Mouse (Mus musculus) limb, embryonic 15.5 days (tissue): ENCODE data around the gene Cxcl12. TPM values are rescaled to one million over a fixed set of nuclear protein-coding genes. Genes with fewer than 3 reads are reported as not detected.

Experiments
- ATAC-seq: fragments of 200-750 bp; cut with Nextera tagmentation; 2 replicates; pipeline ENCODE4 v1.8.0; 2017; ENCODE audit warnings: low read depth, moderate TSS enrichment; ENCODE audit not compliant: insufficient number of reproducible peaks, low FRiP score, low TSS enrichment
- H3K27ac ChIP-seq: fragments of 300-500 bp; sonication (generic); 2 replicates; pipeline ENCODE4 v1.5.1; 2015; ENCODE audit warnings: moderate library complexity, mild to moderate bottlenecking, inconsistent platforms
- H3K27me3 ChIP-seq: fragments of 300-500 bp; sonication (generic); 2 replicates; pipeline ENCODE4 v1.6.1; 2015; ENCODE audit warnings: inconsistent platforms
- H3K36me3 ChIP-seq: fragments of 300-500 bp; sonication (generic); 2 replicates; pipeline ENCODE4 v1.6.1; 2015; ENCODE audit warnings: inconsistent platforms
- H3K4me1 ChIP-seq: fragments of 300-500 bp; sonication (generic); 2 replicates; pipeline ENCODE4 v1.6.1; 2015; ENCODE audit warnings: inconsistent platforms
- H3K4me2 ChIP-seq: fragments of 300-500 bp; sonication (generic); 2 replicates; pipeline ENCODE4 v1.6.1; 2015; ENCODE audit warnings: mild to moderate bottlenecking, inconsistent platforms
- H3K4me3 ChIP-seq: fragments of 300-500 bp; sonication (generic); 2 replicates; pipeline ENCODE4 v1.5.1; 2015; ENCODE audit warnings: mild to moderate bottlenecking, inconsistent platforms
- H3K9ac ChIP-seq: fragments of 300-500 bp; sonication (generic); 2 replicates; pipeline ENCODE4 v1.6.1; 2015; ENCODE audit warnings: inconsistent platforms
- H3K9me3 ChIP-seq: fragments of 300-500 bp; sonication (generic); 2 replicates; pipeline ENCODE4 v1.6.1; 2016; ENCODE audit warnings: inconsistent platforms
- WGBS: fragments of 180-500 bp; shearing (Covaris S2); methylation state at CpG from one replicate; pipeline ENCODE4 v1.1.7; 2015; 5-methylcytosine and 5-hydroxymethylcytosine counted together
- polyA plus RNA-seq: library from polyadenylated mRNA; unstranded; fragments of >200 nt; fragmentation: Nextera tagmentation; extraction: Ambion mirVana; gene quantifications from 2 replicates; pipeline ENCODE4 v1.2.1, GENCODE M21; 2015

The Cxcl12 gene
- polyA plus RNA-seq, 1 experiment from 2014 or later, result 170 TPM

GRCm38 (mm10) chr6:117180303-117180702 lies 12.0 kb downstream of the Cxcl12 start:
- Histone ChIP-seq H3K9me3 (no peaks in the 10 kb centered on the region), H3K9ac (no peak overlapping the region), H3K4me2 (no peak overlapping the region), H3K27ac (no peak overlapping the region), H3K27me3 (no peaks in the 10 kb centered on the region), H3K36me3 (peaks cover 28% of the 10 kb centered on the region), H3K4me3 (no peak overlapping the region), H3K4me1 (no peaks in the 10 kb centered on the region)
- 54% methylated on average over 6 of the region's 6 CpGs for WGBS
- ATAC-seq, result no peak

GRCm38 (mm10) chr6:117185381-117185780 lies 17.0 kb downstream of the Cxcl12 start:
- Histone ChIP-seq H3K36me3 (no peaks in the 10 kb centered on the region), H3K27ac (no peak overlapping the region), H3K4me2 (no peak overlapping the region), H3K27me3 (no peaks in the 10 kb centered on the region), H3K9me3 (no peaks in the 10 kb centered on the region), H3K9ac (no peak overlapping the region), H3K4me3 (no peak overlapping the region), H3K4me1 (no peaks in the 10 kb centered on the region)
- 69% methylated on average over 4 of the region's 4 CpGs for WGBS
- no peak for ATAC-seq

GRCm38 (mm10) chr6:117190453-117190852 lies 22.1 kb downstream of the Cxcl12 start:
- Histone ChIP-seq H3K27me3 (no peaks in the 10 kb centered on the region), H3K36me3 (no peaks in the 10 kb centered on the region), H3K9ac (no peak overlapping the region), H3K4me2 (no peak overlapping the region), H3K4me1 (no peaks in the 10 kb centered on the region), H3K9me3 (no peaks in the 10 kb centered on the region), H3K27ac (no peak overlapping the region), H3K4me3 (no peak overlapping the region)
- 87% methylated on average over 3 of the region's 3 CpGs for WGBS
- no peak for ATAC-seq

DNA sequence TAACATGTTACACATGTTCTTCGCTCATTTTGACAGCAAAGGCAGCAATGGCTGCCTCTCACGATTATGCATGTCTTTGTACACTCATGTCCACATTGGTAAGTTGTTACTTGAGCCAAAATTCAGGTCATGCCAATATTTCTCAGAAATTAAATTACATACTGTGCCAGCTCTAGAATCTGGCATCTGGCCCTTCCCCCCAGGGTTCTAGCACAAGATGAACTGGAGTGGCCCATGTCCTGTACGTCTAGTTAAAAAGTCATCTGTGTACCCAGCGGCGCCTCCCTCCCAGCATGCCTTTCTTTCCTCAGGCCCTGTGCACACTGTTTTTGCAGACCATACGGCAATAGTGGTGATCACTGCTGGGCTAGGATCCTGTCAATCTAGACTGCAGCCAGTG lies 23.4 kb downstream of the Cxcl12 start:
- Histone ChIP-seq H3K36me3 (no peaks in the 10 kb centered on the region), H3K4me3 (no peak overlapping the region), H3K27ac (no peak overlapping the region), H3K9me3 (no peaks in the 10 kb centered on the region), H3K4me2 (no peak overlapping the region), H3K9ac (no peak overlapping the region), H3K27me3 (no peaks in the 10 kb centered on the region), H3K4me1 (no peaks in the 10 kb centered on the region)
- WGBS, result 80% methylated on average over 6 of the region's 6 CpGs
- no peak for ATAC-seq

DNA sequence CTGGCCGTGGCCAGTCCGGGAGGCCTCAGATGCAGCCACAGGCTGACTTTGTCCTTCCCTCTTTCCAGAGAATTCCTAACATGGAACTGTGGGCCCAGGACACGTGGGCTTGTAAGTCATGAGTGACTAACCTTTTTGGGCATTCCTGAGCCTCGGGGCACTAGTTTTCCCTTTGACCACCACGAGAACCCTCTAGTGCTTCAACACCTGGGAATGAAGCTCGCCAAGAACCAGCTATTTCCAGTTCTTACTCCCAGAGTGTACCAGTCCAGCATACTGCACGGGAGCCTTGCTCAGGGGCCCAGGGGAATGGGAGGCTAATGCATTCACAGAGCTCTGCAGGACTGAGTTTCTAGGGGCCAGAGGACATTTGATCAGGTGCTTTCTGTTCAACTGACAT lies 24.3 kb downstream of the Cxcl12 start:
- no peak overlapping the region for H3K27ac ChIP-seq
- WGBS, result 77% methylated on average over 7 of the region's 7 CpGs
- H3K4me1 ChIP-seq, result no peaks in the 10 kb centered on the region
- H3K27me3 ChIP-seq, result no peaks in the 10 kb centered on the region
- no peaks in the 10 kb centered on the region for H3K9me3 ChIP-seq
- H3K4me3 ChIP-seq, result no peak overlapping the region
- H3K9ac ChIP-seq, result no peak overlapping the region
- H3K4me2 ChIP-seq, result no peak overlapping the region
- no peak for ATAC-seq
- no peaks in the 10 kb centered on the region for H3K36me3 ChIP-seq

- H3K36me3 ChIP-seq, result no peaks in the 10 kb centered on the region
- 63% methylated on average over 3 of the region's 3 CpGs for WGBS
- H3K27me3 ChIP-seq, result no peaks in the 10 kb centered on the region
- H3K9me3 ChIP-seq, result no peaks in the 10 kb centered on the region
- no peaks in the 10 kb centered on the region for H3K4me1 ChIP-seq
- no peak overlapping the region for H3K9ac ChIP-seq
- no peak overlapping the region for H3K4me3 ChIP-seq
- ATAC-seq, result no peak
- H3K27ac ChIP-seq, result no peak overlapping the region
- H3K4me2 ChIP-seq, result no peak overlapping the region
Measured at GRCm38 (mm10) chr6:117195270-117195669, 26.9 kb downstream of the Cxcl12 start.

GRCm38 (mm10) chr6:117198871-117199270 lies 30.5 kb downstream of the Cxcl12 start:
- no peaks in the 10 kb centered on the region for H3K36me3 ChIP-seq
- no peak for ATAC-seq
- H3K27me3 ChIP-seq, result no peaks in the 10 kb centered on the region

DNA sequence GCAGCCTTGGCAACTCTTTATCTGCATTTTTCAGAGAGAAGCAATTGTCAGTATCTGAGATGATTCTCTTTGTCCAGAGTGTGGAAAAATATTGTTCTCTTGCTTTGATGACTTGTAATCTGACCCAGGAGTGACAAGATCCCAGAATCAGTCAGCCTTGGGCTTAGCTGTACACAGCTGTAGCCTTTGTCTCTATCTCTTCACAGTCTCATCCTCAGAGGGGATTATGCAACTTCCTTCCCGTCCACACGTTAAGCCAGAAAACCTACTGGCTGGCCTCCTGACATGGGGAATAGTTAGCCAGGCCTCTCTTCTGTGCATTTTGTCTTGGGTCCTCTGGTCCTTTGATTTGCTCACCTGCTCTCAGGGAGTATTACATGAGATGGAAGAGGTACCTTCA lies 31.4 kb downstream of the Cxcl12 start:
- 63% methylated on average over 2 of the region's 2 CpGs for WGBS
- Histone ChIP-seq H3K4me3 (no peak overlapping the region), H3K27me3 (no peaks in the 10 kb centered on the region), H3K36me3 (no peaks in the 10 kb centered on the region), H3K4me1 (no peaks in the 10 kb centered on the region), H3K9ac (no peak overlapping the region), H3K4me2 (no peak overlapping the region), H3K27ac (no peak overlapping the region), H3K9me3 (no peaks in the 10 kb centered on the region)
- ATAC-seq, result no peak

More at GRCm38 (mm10) chr6:117198871-117199270, 30.5 kb downstream of the Cxcl12 start:
- WGBS, result 59% methylated on average over 4 of the region's 4 CpGs
- H3K4me1 ChIP-seq, result no peaks in the 10 kb centered on the region
- H3K9me3 ChIP-seq, result no peaks in the 10 kb centered on the region
- H3K4me3 ChIP-seq, result no peak overlapping the region
- H3K4me2 ChIP-seq, result no peak overlapping the region
- no peak overlapping the region for H3K27ac ChIP-seq
- H3K9ac ChIP-seq, result no peak overlapping the region

DNA sequence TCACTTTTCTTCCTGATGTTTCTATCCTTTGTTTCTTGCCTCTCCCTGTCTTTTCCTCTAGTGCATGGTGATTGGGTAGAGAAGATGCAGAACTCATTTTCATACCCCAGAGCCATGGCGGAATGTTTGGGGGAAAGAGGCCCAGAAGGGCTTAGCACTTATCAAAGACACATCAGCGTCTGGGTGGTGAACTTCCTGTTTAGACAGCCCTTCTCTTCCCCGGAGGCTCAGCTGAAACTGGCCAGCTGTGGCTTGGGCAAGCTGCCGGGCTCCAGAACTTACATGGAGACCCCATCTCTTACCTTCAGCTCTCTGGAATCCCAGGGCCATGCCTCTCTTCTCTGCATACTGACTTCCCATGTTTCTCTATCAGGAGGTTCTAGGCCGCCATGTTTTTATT lies 32.6 kb downstream of the Cxcl12 start:
- H3K4me1 ChIP-seq, result no peaks in the 10 kb centered on the region
- no peaks in the 10 kb centered on the region for H3K9me3 ChIP-seq
- WGBS, result 53% methylated on average over 5 of the region's 5 CpGs
- no peak overlapping the region for H3K9ac ChIP-seq
- H3K4me2 ChIP-seq, result no peak overlapping the region
- no peak overlapping the region for H3K4me3 ChIP-seq
- ATAC-seq, result no peak
- no peaks in the 10 kb centered on the region for H3K36me3 ChIP-seq
- no peaks in the 10 kb centered on the region for H3K27me3 ChIP-seq
- no peak overlapping the region for H3K27ac ChIP-seq

DNA sequence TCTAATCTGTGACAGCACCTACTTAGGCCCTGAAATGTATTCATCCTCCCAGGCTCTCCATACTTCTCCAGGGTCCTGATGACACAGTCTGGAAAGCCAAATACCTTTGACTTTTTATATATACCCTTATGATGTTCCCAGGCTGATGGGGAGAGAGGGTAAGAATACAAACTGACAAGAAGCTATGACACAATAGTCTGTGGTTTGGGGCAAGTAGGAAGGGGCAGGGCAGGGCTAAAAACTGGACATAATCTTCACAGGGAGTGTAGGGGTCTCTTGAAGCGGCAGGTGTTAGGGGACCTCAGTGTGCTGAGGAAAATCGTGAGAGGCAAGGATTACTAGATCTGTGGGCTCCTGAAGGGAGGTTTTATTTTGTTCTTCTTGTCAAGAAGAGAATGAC lies 33.1 kb downstream of the Cxcl12 start:
- ATAC-seq, result no peak
- no peak overlapping the region for H3K9ac ChIP-seq
- no peak overlapping the region for H3K4me3 ChIP-seq
- H3K4me1 ChIP-seq, result no peaks in the 10 kb centered on the region
- no peaks in the 10 kb centered on the region for H3K36me3 ChIP-seq
- no peaks in the 10 kb centered on the region for H3K9me3 ChIP-seq
- no peaks in the 10 kb centered on the region for H3K27me3 ChIP-seq
- 82% methylated on average over 2 of the region's 2 CpGs for WGBS
- no peak overlapping the region for H3K4me2 ChIP-seq
- no peak overlapping the region for H3K27ac ChIP-seq

DNA sequence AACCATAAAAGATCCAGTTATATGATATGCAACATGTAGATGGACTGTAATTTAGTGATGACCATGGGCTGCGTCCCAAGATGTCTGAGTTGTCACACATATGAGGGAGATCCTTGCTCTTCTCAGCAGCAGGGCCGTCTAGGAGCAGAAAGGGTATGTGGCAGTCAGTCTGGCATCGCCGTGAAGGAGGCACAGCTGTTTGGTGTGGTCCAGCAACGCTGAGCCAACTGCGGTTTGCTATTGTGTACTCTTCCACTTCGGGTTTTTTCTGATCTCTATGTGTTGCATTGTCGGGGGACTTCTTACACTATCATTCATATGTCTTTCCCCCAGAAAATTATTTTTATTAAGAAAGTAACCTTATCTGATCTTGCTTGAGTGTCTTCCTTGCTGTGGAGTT lies 33.5 kb downstream of the Cxcl12 start:
- 85% methylated on average over 8 of the region's 8 CpGs for WGBS
- Histone ChIP-seq H3K9me3 (no peaks in the 10 kb centered on the region), H3K27me3 (no peaks in the 10 kb centered on the region), H3K4me2 (no peak overlapping the region), H3K9ac (no peak overlapping the region), H3K27ac (no peak overlapping the region), H3K36me3 (no peaks in the 10 kb centered on the region), H3K4me1 (no peaks in the 10 kb centered on the region), H3K4me3 (no peak overlapping the region)
- ATAC-seq, result no peak

- Histone ChIP-seq H3K27me3 (no peaks in the 10 kb centered on the region), H3K27ac (no peak overlapping the region), H3K9me3 (no peaks in the 10 kb centered on the region), H3K4me1 (no peaks in the 10 kb centered on the region), H3K9ac (no peak overlapping the region), H3K4me2 (no peak overlapping the region), H3K4me3 (no peak overlapping the region), H3K36me3 (no peaks in the 10 kb centered on the region)
- ATAC-seq, result no peak
- 84% methylated on average over 2 of the region's 2 CpGs for WGBS
Measured at GRCm38 (mm10) chr6:117202856-117203400, 34.6 kb downstream of the Cxcl12 start.

DNA sequence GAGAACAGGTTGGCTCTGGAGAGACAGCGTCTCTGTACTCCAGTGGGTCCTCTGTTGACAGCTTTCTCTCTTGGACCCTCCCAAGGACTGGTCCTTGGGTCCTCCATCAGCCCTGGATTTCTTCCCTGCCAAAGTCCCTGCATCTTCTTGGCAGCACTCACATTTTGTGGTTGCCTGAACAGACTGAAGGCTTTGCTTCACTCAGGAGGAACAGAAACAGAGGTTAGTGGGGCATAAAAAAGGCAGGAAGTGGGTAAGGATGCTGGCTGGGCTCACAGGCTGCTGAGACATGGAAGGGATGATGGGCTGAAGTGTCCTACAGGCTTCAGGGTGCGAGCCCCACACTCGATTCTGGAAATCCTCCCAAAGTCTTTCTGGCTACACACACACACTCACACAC lies 35.8 kb downstream of the Cxcl12 start:
- Histone ChIP-seq H3K36me3 (no peaks in the 10 kb centered on the region), H3K27ac (no peak overlapping the region), H3K4me3 (no peak overlapping the region), H3K4me2 (no peak overlapping the region), H3K9ac (no peak overlapping the region), H3K4me1 (no peaks in the 10 kb centered on the region), H3K27me3 (no peaks in the 10 kb centered on the region), H3K9me3 (no peaks in the 10 kb centered on the region)
- 91% methylated on average over 3 of the region's 3 CpGs for WGBS
- no peak for ATAC-seq
